Mouse (Mus musculus) CH12.LX (cell line): ENCODE results near the gene Psma7.

Experiments
- CTCF ChIP-seq, 2 experiments: IDR thresholded peaks in 1 of 2; conservative IDR thresholded peaks in 1 of 2; 2 replicates each; pipeline ENCODE4 v1.5.1; 2011 to 2012; ENCODE audit warnings: low read depth in 2 of 2, low read length in 2 of 2, improper control_type of control experiment in 1 of 2, inconsistent platforms in 1 of 2, mild to moderate bottlenecking in 1 of 2, moderate library complexity in 1 of 2
- GABPA ChIP-seq: IDR thresholded peaks from 2 replicates; pipeline ENCODE4 v1.6.1; 2012; ENCODE audit warnings: low read depth, low read length, improper control_type of control experiment, inconsistent platforms; ENCODE audit not compliant: insufficient replicate concordance
- KAT2A ChIP-seq: IDR thresholded peaks from 2 replicates; pipeline ENCODE4 v1.6.1; 2012; ENCODE audit warnings: low read length, improper control_type of control experiment, inconsistent platforms; ENCODE audit not compliant: insufficient replicate concordance
- MAX ChIP-seq: IDR thresholded peaks from 2 replicates; pipeline ENCODE4 v1.6.1; 2011; ENCODE audit warnings: low read length, improper control_type of control experiment
- POLR2A ChIP-seq: IDR thresholded peaks from 2 replicates; pipeline ENCODE4 v1.6.1; 2011; ENCODE audit warnings: low read depth, mild to moderate bottlenecking, improper control_type of control experiment, low read length
- RAD21 ChIP-seq: IDR thresholded peaks from 2 replicates; pipeline ENCODE4 v1.6.1; 2011; ENCODE audit warnings: low read depth, mild to moderate bottlenecking, low read length, improper control_type of control experiment, moderate library complexity
- SIN3A ChIP-seq: IDR thresholded peaks from 2 replicates; pipeline ENCODE4 v1.6.1; 2012; ENCODE audit warnings: low read length, improper control_type of control experiment, inconsistent platforms

DNA sequence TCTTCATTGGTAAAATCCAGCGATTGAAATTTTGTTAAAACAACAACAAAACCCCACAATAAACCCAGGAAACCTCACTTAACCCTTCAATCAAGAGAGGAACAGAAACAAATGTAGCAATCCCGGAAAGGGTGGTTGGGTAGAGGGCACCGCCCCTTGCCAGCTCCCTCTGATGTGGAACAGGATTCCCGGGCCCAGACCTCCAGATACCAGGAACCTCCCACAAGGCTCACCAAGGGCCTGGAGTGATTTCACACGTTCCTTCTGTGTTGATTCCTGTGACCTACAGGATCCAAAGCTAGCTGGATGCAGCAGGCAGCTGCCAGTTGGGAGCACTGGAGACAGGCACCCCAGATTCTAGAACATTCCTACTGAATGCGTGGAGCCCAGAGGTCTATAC, 1.8 kb downstream of the Psma7 start:
- TF ChIP-seq CTCF (conservative IDR thresholded peaks at IDR 0.05 in 1 of 2, IDR thresholded peaks at IDR 0.05 in 1 of 2; ENCODE audit: low read depth in 2 of 2, low read length in 2 of 2) (no peak), KAT2A (no peak), GABPA (no peak), MAX (no peak), RAD21 (no peak), SIN3A (no peak), POLR2A (no peak)
